Mouse (Mus musculus) MEL (cell line): ENCODE measurements around the gene Igf2r. TPM values are rescaled to one million over a fixed set of nuclear protein-coding genes. Genes with fewer than 3 reads are reported as not detected.

Experiments used
- DNase-seq: peaks from one replicate; pipeline ENCODE4 v3.0.0; 2011; ENCODE audit warnings: low read depth, low spot score
- H3K27ac ChIP-seq: 2 replicates; pipeline ENCODE4 v1.5.1; 2012; ENCODE audit warnings: low read depth, mild to moderate bottlenecking, control low read depth, low read length, moderate library complexity; ENCODE audit not compliant: control insufficient read depth
- H3K27me3 ChIP-seq, 2 experiments: fragments of 150-350 bp in 1 of 2; sonication (generic) in 1 of 2; 2 replicates each; pipeline ENCODE4 v1.6.1; 2012; ENCODE audit warnings: low read length in 2 of 2, mild to moderate bottlenecking in 2 of 2, improper control_type of control experiment in 1 of 2, moderate library complexity in 1 of 2; ENCODE audit not compliant: insufficient read depth in 2 of 2, control insufficient read depth in 1 of 2
- H3K36me3 ChIP-seq, 2 experiments: 2 replicates each; pipeline ENCODE4 v1.6.1; 2012 to 2014; ENCODE audit warnings: low read length in 2 of 2, improper control_type of control experiment in 1 of 2, inconsistent platforms in 1 of 2, mild to moderate bottlenecking in 1 of 2; ENCODE audit not compliant: insufficient read depth in 2 of 2, control insufficient read depth in 1 of 2
- H3K4me1 ChIP-seq, 2 experiments: fragments of 150-350 bp in 1 of 2; sonication (generic) in 1 of 2; 2 replicates each; pipeline ENCODE4 v1.6.1; 2012; ENCODE audit warnings: low read length in 2 of 2, improper control_type of control experiment in 1 of 2, mild to moderate bottlenecking in 1 of 2; ENCODE audit not compliant: insufficient read depth in 2 of 2, control insufficient read depth in 1 of 2
- H3K4me3 ChIP-seq, 2 experiments: fragments of 150-350 bp in 1 of 2; sonication (generic) in 1 of 2; 2 replicates each; pipeline ENCODE4 v1.5.1; 2012; ENCODE audit warnings: low read depth in 2 of 2, low read length in 2 of 2, mild to moderate bottlenecking in 2 of 2, moderate library complexity in 2 of 2, control low read depth in 1 of 2, improper control_type of control experiment in 1 of 2; ENCODE audit not compliant: control insufficient read depth in 1 of 2, insufficient read depth in 1 of 2
- H3K79me2 ChIP-seq: 2 replicates; pipeline ENCODE4 v1.6.1; 2012; ENCODE audit warnings: mild to moderate bottlenecking, low read length, moderate library complexity; ENCODE audit not compliant: control insufficient read depth, poor library complexity, insufficient read depth
- H3K9ac ChIP-seq: 2 replicates; pipeline ENCODE4 v1.6.1; 2012; ENCODE audit warnings: low read depth, mild to moderate bottlenecking, control low read depth, low read length, moderate library complexity; ENCODE audit not compliant: control insufficient read depth, poor library complexity, severe bottlenecking
- H3K9me3 ChIP-seq: fragments of 150-350 bp; sonication (generic); replicated peaks from 2 replicates; pipeline ENCODE4 v1.6.1; 2012; ENCODE audit warnings: mild to moderate bottlenecking, low read length, improper control_type of control experiment, moderate library complexity; ENCODE audit not compliant: insufficient read depth
- ELF1 ChIP-seq: IDR thresholded peaks from 2 replicates; pipeline ENCODE4 v1.6.1; 2014; ENCODE audit warnings: low read depth, mild to moderate bottlenecking, inconsistent platforms, low read length, improper control_type of control experiment, moderate library complexity
- EP300 ChIP-seq, 2 experiments: IDR thresholded peaks; 2 replicates each; pipeline ENCODE4 v1.6.1; 2011; ENCODE audit warnings: improper control_type of control experiment in 2 of 2, low read length in 2 of 2, low read depth in 1 of 2, mild to moderate bottlenecking in 1 of 2
- GABPA ChIP-seq: IDR thresholded peaks from 2 replicates; pipeline ENCODE4 v1.6.1; 2012; ENCODE audit warnings: low read depth, mild to moderate bottlenecking, inconsistent platforms, low read length, improper control_type of control experiment, moderate library complexity
- GATA1 ChIP-seq: IDR thresholded peaks from 2 replicates; pipeline ENCODE4 v1.6.1; 2011; ENCODE audit warnings: low read depth, low read length, improper control_type of control experiment
- HCFC1 ChIP-seq: IDR thresholded peaks from 2 replicates; pipeline ENCODE4 v1.6.1; 2012; ENCODE audit warnings: low read depth, mild to moderate bottlenecking, inconsistent platforms, low read length, improper control_type of control experiment, moderate library complexity
- MAFK ChIP-seq: IDR thresholded peaks from 2 replicates; pipeline ENCODE4 v1.6.1; 2011; ENCODE audit warnings: low read depth, mild to moderate bottlenecking, low read length, improper control_type of control experiment, borderline replicate concordance
- MEF2A ChIP-seq: IDR thresholded peaks from 2 replicates; pipeline ENCODE4 v1.6.1; 2014; ENCODE audit warnings: low read depth, mild to moderate bottlenecking, inconsistent platforms, low read length, improper control_type of control experiment; ENCODE audit not compliant: poor library complexity, insufficient replicate concordance, severe bottlenecking; ENCODE audit errors: extremely low read depth
- MYB ChIP-seq: IDR thresholded peaks from 2 replicates; pipeline ENCODE4 v1.6.1; 2011; ENCODE audit warnings: mild to moderate bottlenecking, low read depth, low read length, improper control_type of control experiment
- NRF1 ChIP-seq: IDR thresholded peaks from 2 replicates; pipeline ENCODE4 v1.6.1; 2014; ENCODE audit warnings: low read depth, mild to moderate bottlenecking, inconsistent platforms, low read length, improper control_type of control experiment, moderate library complexity; ENCODE audit not compliant: poor library complexity, insufficient read depth, severe bottlenecking
- POLR2A ChIP-seq, 2 experiments: IDR thresholded peaks; 2 replicates each; pipeline ENCODE4 v1.6.1; 2011 to 2012; ENCODE audit warnings: low read length in 2 of 2, mild to moderate bottlenecking in 2 of 2, control low read depth in 1 of 2, improper control_type of control experiment in 1 of 2, low read depth in 1 of 2, moderate library complexity in 1 of 2; ENCODE audit not compliant: control insufficient read depth in 1 of 2, insufficient read depth in 1 of 2, poor library complexity in 1 of 2
- RAD21 ChIP-seq: IDR thresholded peaks from 2 replicates; pipeline ENCODE4 v1.6.1; 2011; ENCODE audit warnings: mild to moderate bottlenecking, low read depth, low read length, improper control_type of control experiment
- RCOR1 ChIP-seq: IDR thresholded peaks from 2 replicates; pipeline ENCODE4 v1.6.1; 2012; ENCODE audit warnings: low read depth, mild to moderate bottlenecking, inconsistent platforms, low read length, improper control_type of control experiment
- SIN3A ChIP-seq: IDR thresholded peaks from 2 replicates; pipeline ENCODE4 v1.6.1; 2012; ENCODE audit warnings: low read length, improper control_type of control experiment, inconsistent platforms
- TAL1 ChIP-seq: IDR thresholded peaks from 2 replicates; pipeline ENCODE4 v1.6.1; 2012; ENCODE audit warnings: mild to moderate bottlenecking, inconsistent platforms, low read length, moderate library complexity, mixed read lengths
- TBP ChIP-seq: IDR thresholded peaks from 2 replicates; pipeline ENCODE4 v1.8.0; 2011; ENCODE audit warnings: low read depth, low read length, improper control_type of control experiment
- TCF12 ChIP-seq: IDR thresholded peaks from 2 replicates; pipeline ENCODE4 v1.6.1; 2014; ENCODE audit warnings: low read depth, mild to moderate bottlenecking, inconsistent platforms, low read length, improper control_type of control experiment, moderate library complexity
- UBTF ChIP-seq: IDR thresholded peaks from 2 replicates; pipeline ENCODE4 v1.6.1; 2012; ENCODE audit warnings: low read depth, mild to moderate bottlenecking, inconsistent platforms, low read length, improper control_type of control experiment, moderate library complexity, borderline replicate concordance; ENCODE audit not compliant: insufficient read depth
- USF2 ChIP-seq, 2 experiments: IDR thresholded peaks; 2 replicates each; pipeline ENCODE4 v1.6.1; 2011 to 2012; ENCODE audit warnings: improper control_type of control experiment in 2 of 2, low read length in 2 of 2, borderline replicate concordance in 1 of 2, inconsistent platforms in 1 of 2, low read depth in 1 of 2, mild to moderate bottlenecking in 1 of 2; ENCODE audit not compliant: insufficient read depth in 1 of 2
- ZNF384 ChIP-seq: IDR thresholded peaks from 2 replicates; pipeline ENCODE4 v1.6.1; 2012; ENCODE audit warnings: low read depth, mild to moderate bottlenecking, inconsistent platforms, low read length, improper control_type of control experiment
- polyA plus RNA-seq, 2 experiments: library from polyadenylated mRNA; stranded (reverse) in 1 of 2; unstranded in 1 of 2; fragments of >175 nt in 1 of 2; fragments of >200 nt in 1 of 2; gene quantifications; 2 replicates each; pipeline versions ENCODE4 v1.2.1 to v1.2.4; 2012; ENCODE audit warnings: low replicate concordance in 2 of 2, low read depth in 1 of 2; ENCODE audit not compliant: insufficient read length in 2 of 2, insufficient read depth in 1 of 2, missing spikeins in 1 of 2
- total RNA-seq: library from RNA; depleted of rRNA; stranded (reverse); fragments of 300-350 nt; gene quantifications from 2 replicates; pipeline ENCODE4 v1.2.3, GENCODE M21; 2012

The Igf2r gene
- total and polyA plus RNA-seq, 3 experiments: 18.0 to 21.7 (median 18.3) TPM

DNA sequence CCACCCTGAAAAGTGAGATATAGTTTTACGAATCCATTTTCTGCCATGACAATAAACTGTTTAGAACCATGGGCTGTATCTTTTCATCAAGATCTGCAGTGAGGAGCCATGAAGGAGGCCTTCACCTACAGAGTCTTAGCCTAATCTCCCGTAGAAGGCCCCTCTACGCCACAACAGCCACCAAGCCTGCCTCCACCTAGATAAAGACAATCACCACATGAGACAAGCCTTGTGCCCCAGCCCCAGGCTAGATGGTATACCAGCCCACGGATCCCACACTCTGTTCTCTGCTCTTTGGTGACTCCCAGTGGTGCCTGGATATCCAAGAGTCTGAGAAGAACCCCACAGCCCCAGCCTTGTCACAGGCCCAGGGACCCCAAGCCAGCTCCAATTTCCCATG is 46.4 kb upstream of the Igf2r start:
- H3K9me3 ChIP-seq: no peaks in the 10 kb centered on the region
- DNase-seq: peak; percentile 19
- no peak overlapping the region for H3K27ac ChIP-seq
- H3K4me1 ChIP-seq: no peaks in the 10 kb centered on the region; a peak in 1 of 4 replicates
- H3K79me2 ChIP-seq: no peaks in the 10 kb centered on the region
- H3K27me3 ChIP-seq: no peaks in the 10 kb centered on the region
- H3K36me3 ChIP-seq: no peaks in the 10 kb centered on the region
- TF ChIP-seq UBTF (no peak), TCF12 (peak; percentile 17; the same call in 1 of the 2 replicates), GATA1 (0 out of 2 replicates have a peak, but pooled peaks have one; percentile 15), EP300 (IDR thresholded peaks at IDR 0.05; ENCODE audit: low read depth in 1 of 2, low read length in 2 of 2) (peak; percentile 11 to 44; a peak in 2 of 4 replicates), MYB (no peak), MAFK (no peak), ELF1 (no peak)
- TF ChIP-seq, all 39 proteins: peak for 3
- no peak overlapping the region for H3K4me3 ChIP-seq
- H3K9ac ChIP-seq: no peak overlapping the region

DNA sequence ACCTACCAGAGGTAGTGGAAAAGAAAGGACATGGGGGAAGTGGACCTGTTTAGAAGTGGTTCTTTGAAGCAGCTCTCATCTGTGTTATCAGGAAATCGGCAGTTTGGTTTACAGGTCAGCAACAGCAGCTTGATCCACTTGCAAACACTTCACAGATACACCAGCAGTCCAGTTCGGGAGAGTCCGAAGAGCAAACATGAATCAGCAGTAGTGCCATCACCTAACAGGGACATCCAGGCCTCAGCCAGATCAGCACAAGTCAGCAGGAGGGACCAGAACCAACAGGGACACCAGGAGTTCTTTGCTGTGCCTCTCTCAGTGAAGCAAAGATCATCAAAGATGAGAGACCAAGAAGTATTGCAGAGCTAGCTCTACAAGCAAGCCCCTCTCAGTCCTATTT is 45.0 kb upstream of the Igf2r start:
- TF ChIP-seq SIN3A (no peak), ZNF384 (no peak), UBTF (no peak), USF2 (IDR thresholded peaks at IDR 0.05; ENCODE audit: borderline replicate concordance in 1 of 2, insufficient read depth in 1 of 2, low read depth in 1 of 2, low read length in 2 of 2) (no peak), HCFC1 (no peak), RCOR1 (no peak), MEF2A (no peak), RAD21 (no peak), GABPA (no peak), NRF1 (no peak), TBP (no peak), MAFK (no peak), TCF12 (no peak), POLR2A (IDR thresholded peaks at IDR 0.05; ENCODE audit: control insufficient read depth in 1 of 2, insufficient read depth in 1 of 2, low read depth in 1 of 2, low read length in 2 of 2, poor library complexity in 1 of 2) (no peak), TAL1 (no peak)
- H3K27ac ChIP-seq: no peak overlapping the region
- H3K36me3 ChIP-seq: no peaks in the 10 kb centered on the region
- no peak for DNase-seq
- no peak overlapping the region for H3K4me3 ChIP-seq
- H3K9me3 ChIP-seq: no peaks in the 10 kb centered on the region
- no peaks in the 10 kb centered on the region for H3K79me2 ChIP-seq
- no peaks in the 10 kb centered on the region; a peak in 1 of 4 replicates for H3K4me1 ChIP-seq
- no peaks in the 10 kb centered on the region for H3K27me3 ChIP-seq
- H3K9ac ChIP-seq: no peak overlapping the region
